Mouse (Mus musculus): Measurements from ENCODE around the gene Otop2. TPM values are rescaled to one million over a fixed set of nuclear protein-coding genes. Genes with fewer than 3 reads are reported as not detected.
A peak's percentile ranks its signal among the peaks of the same experiment; 100 is the strongest.

Gene Otop2
- polyA plus RNA-seq, 1 experiment from 2014 or later: not detected

DNA sequence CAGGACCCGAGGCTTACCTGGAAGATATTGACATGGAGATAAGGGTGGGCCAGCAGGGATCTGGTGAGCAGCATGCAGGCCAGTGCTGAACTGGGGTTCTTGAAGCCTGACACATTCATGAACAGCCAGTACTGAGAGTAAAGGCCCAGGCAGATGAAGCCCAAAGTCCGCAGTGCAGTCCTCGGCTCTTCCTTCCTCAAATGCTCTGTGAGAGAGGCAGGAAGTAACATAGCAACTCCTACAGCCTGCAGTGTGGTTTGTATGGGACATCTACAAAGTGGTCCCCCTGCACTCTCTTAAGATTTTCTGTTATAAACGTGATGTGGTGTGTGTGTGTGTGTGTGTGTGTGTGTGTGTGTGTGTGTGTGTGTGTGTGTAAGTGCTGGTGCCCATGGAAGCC lies 21.7 kb upstream of the Otop2 start:
- Histone ChIP-seq H3K4me3 (ENCODE audit: low read depth, low read length) (no peak overlapping the region), H3K27me3 (ENCODE audit: insufficient read depth, low read length) (no peaks in the 10 kb centered on the region), H3K27ac (ENCODE audit: low read depth) (peak overlapping the region; percentile 72), H3K9ac (replicated peaks) (no peak overlapping the region), H3K36me3 (replicated peaks; ENCODE audit: insufficient read depth, low read length) (0 out of 2 replicates have a peak, but pooled peaks cover 6% of the 10 kb centered on the region), H3K9me3 (ENCODE audit: low read length) (no peaks in the 10 kb centered on the region), H3K4me1 (ENCODE audit: insufficient read depth) (peaks cover 5% of the 10 kb centered on the region; the same call in 1 of the 2 replicates), H3K4me2 (ENCODE audit: low read depth, low read length) (0 out of 2 replicates have a peak overlapping the region, but pooled peaks have one; percentile 26)
- ATAC-seq (no peak), DNase-seq (peak; percentile 13)
- TF ChIP-seq EP300 (IDR thresholded peaks at IDR 0.05; ENCODE audit: low read depth) (no peak), CTCF (IDR thresholded peaks at IDR 0.05; ENCODE audit: low read depth) (no peak)
- 18% methylated on average over 4 of the region's 4 CpGs for WGBS (ENCODE audit: insufficient replicate concordance)

DNA sequence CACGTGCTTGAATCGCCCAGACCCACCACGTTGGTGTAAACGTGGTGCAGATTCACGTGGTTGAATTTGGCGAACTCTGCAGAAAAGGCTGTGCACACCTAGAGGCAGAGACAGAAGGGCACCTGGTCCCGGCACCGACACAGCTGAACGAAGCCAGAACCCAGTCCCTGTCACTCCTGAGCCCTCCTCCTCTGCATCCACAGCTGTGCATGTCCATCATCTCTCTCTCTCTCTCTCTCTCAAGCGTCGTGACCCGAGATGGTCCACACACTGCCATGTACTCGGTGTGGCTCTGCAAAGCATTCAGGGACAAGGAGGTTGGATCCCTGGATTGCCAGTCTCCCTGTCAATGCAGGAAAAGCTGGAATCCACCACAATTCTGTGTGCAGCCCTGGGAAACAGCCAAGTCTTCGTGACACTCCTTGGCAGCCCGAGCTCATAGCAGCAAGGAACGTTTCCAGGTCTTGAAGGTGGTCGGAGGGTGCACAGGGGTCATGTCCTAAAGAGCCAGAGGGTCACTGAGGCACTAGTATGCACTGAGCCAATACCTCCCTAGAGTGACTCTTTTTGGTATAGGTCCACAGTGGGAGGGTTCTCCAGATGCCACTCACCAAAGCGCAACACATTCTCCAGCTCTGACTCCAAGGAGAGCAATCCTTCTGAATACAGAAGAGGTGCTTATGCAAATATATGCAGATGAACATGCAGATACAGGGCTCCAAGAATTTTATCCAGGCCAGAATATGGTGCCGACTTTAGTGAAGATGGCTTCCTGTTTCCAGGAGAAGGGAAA lies 20.6 kb upstream of the Otop2 start:
- H3K4me1 ChIP-seq (ENCODE audit: insufficient read depth): peaks cover 5% of the 10 kb centered on the region; the same call in 1 of the 2 replicates
- H3K9ac ChIP-seq (replicated peaks): no peak overlapping the region
- H3K36me3 ChIP-seq (replicated peaks; ENCODE audit: insufficient read depth, low read length): 0 out of 2 replicates have a peak, but pooled peaks cover 6% of the 10 kb centered on the region
- no peaks in the 10 kb centered on the region for H3K27me3 ChIP-seq (ENCODE audit: insufficient read depth, low read length)
- 76% methylated on average over 19 of the region's 19 CpGs for WGBS (ENCODE audit: insufficient replicate concordance)
- ATAC-seq (no peak), DNase-seq (no peak)
- TF ChIP-seq CTCF (IDR thresholded peaks at IDR 0.05; ENCODE audit: low read depth): no peak
- no peak for TF ChIP-seq EP300 (IDR thresholded peaks at IDR 0.05; ENCODE audit: low read depth)
- no peaks in the 10 kb centered on the region for H3K9me3 ChIP-seq (ENCODE audit: low read length)
- H3K27ac ChIP-seq (ENCODE audit: low read depth): no peak overlapping the region
- no peak overlapping the region for H3K4me3 ChIP-seq (ENCODE audit: low read depth, low read length)
- H3K4me2 ChIP-seq (ENCODE audit: low read depth, low read length): no peak overlapping the region

DNA sequence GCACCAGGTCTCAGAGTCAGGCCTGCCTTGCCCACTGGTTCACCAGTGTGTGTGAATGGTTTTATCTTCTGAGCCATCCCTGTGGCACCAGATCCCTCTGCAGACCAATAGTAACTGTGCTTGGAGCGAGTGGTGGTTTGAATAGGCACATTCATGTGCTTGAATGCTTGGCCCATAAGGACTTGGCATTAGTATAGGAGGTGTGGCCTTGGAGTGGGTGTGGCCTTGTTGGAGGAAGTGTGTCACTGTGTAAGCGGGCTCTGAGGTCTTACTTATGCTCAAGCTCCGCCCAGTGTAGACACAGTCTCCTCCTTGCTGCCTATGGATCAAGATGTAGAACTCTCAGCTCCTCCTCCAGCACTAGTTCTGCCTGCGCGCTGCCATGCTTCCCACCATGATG lies 19.6 kb upstream of the Otop2 start:
- DNase-seq (no peak), ATAC-seq (no peak)
- H3K9ac ChIP-seq (replicated peaks): no peak overlapping the region
- no peak overlapping the region for H3K4me3 ChIP-seq (ENCODE audit: low read depth, low read length)
- 0 out of 2 replicates have a peak, but pooled peaks cover 6% of the 10 kb centered on the region for H3K36me3 ChIP-seq (replicated peaks; ENCODE audit: insufficient read depth, low read length)
- TF ChIP-seq EP300 (IDR thresholded peaks at IDR 0.05; ENCODE audit: low read depth): no peak
- TF ChIP-seq CTCF (IDR thresholded peaks at IDR 0.05; ENCODE audit: low read depth): no peak
- no peaks in the 10 kb centered on the region for H3K27me3 ChIP-seq (ENCODE audit: insufficient read depth, low read length)
- H3K9me3 ChIP-seq (ENCODE audit: low read length): no peaks in the 10 kb centered on the region
- H3K4me2 ChIP-seq (ENCODE audit: low read depth, low read length): no peak overlapping the region
- no peak overlapping the region for H3K27ac ChIP-seq (ENCODE audit: low read depth)
- peaks cover 15% of the 10 kb centered on the region for H3K4me1 ChIP-seq (ENCODE audit: insufficient read depth)
- WGBS (ENCODE audit: insufficient replicate concordance): 82% methylated on average over 5 of the region's 5 CpGs

DNA sequence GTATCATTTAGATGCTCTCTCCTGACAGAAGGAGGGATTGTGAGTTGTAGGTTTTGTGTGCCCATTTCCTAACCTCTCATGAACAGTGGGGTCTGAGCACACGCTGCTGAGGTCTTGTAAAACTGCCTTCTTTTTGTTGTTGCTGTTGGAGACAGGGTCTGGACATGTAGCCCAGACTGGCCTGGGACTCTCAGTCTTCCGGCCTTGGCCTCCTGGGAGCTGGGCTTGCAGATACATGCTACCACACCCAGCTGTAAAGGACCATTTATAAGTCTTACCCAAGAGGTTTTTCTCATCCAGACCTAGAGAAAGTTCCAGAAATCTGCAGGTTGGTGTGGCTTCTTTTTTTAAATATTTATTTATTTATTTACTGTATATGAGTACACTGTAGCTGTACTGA lies 18.7 kb upstream of the Otop2 start:
- no peak for ATAC-seq
- 78% methylated on average over 2 of the region's 2 CpGs for WGBS (ENCODE audit: insufficient replicate concordance)
- Histone ChIP-seq H3K9me3 (ENCODE audit: low read length) (no peaks in the 10 kb centered on the region), H3K4me1 (ENCODE audit: insufficient read depth) (peaks cover 16% of the 10 kb centered on the region), H3K36me3 (replicated peaks; ENCODE audit: insufficient read depth, low read length) (0 out of 2 replicates have a peak, but pooled peaks cover 6% of the 10 kb centered on the region), H3K27ac (ENCODE audit: low read depth) (no peak overlapping the region), H3K4me3 (ENCODE audit: low read depth, low read length) (no peak overlapping the region), H3K9ac (replicated peaks) (no peak overlapping the region), H3K4me2 (ENCODE audit: low read depth, low read length) (no peak overlapping the region), H3K27me3 (ENCODE audit: insufficient read depth, low read length) (no peaks in the 10 kb centered on the region)
- DNase-seq: no peak
- TF ChIP-seq EP300 (IDR thresholded peaks at IDR 0.05; ENCODE audit: low read depth) (no peak), CTCF (IDR thresholded peaks at IDR 0.05; ENCODE audit: low read depth) (no peak)

DNA sequence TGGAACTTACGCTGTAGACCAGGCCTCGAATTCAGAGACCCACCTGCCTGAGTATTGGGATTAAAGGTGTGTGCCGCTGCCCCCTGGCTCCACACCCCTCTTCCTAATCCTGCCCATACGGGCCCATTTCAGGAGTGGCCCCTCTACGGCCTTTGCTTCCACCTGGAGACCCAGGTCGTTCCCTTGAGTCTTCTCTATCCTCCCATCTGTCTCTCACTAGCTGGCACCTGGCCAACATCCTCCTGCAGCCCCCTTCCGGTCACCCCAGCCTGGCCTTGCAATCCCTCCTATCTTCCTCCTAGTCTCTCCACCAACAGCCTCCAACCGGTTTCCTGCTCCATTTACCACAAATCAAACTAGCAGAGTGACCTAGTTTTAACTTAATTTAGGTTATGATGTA lies 17.1 kb upstream of the Otop2 start:
- H3K4me2 ChIP-seq (ENCODE audit: low read depth, low read length): no peak overlapping the region
- no peaks in the 10 kb centered on the region for H3K27me3 ChIP-seq (ENCODE audit: insufficient read depth, low read length)
- WGBS (ENCODE audit: insufficient replicate concordance): 59% methylated on average over 8 of the region's 8 CpGs
- no peak overlapping the region for H3K4me3 ChIP-seq (ENCODE audit: low read depth, low read length)
- TF ChIP-seq EP300 (IDR thresholded peaks at IDR 0.05; ENCODE audit: low read depth) (no peak), CTCF (IDR thresholded peaks at IDR 0.05; ENCODE audit: low read depth) (no peak)
- no peaks in the 10 kb centered on the region for H3K9me3 ChIP-seq (ENCODE audit: low read length)
- H3K4me1 ChIP-seq (ENCODE audit: insufficient read depth): peaks cover 18% of the 10 kb centered on the region
- ATAC-seq (no peak), DNase-seq (no peak)
- H3K27ac ChIP-seq (ENCODE audit: low read depth): peak overlapping the region; percentile 96
- H3K9ac ChIP-seq (replicated peaks): no peak overlapping the region
- 0 out of 2 replicates have a peak, but pooled peaks cover 3% of the 10 kb centered on the region for H3K36me3 ChIP-seq (replicated peaks; ENCODE audit: insufficient read depth, low read length)

DNA sequence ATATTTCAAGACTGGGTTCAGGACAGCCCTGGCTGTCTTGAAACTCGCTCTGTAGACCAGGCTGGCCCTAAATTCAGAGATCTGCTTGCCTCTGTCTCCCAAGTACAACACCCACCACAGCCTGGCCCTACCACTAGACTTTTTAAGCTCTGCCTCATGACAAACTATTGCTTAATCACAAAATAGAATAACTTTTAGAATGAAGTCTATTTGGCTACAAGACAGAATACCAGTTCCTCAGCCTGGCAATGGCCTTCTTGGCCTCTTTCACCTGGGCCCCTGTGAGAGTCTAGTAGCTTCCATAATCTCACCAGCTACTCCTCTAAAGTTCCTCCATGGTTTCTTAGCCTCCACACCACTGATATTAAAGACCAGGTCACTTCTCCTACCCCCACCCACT lies 16.6 kb upstream of the Otop2 start:
- Histone ChIP-seq H3K4me1 (ENCODE audit: insufficient read depth) (peaks cover 18% of the 10 kb centered on the region), H3K27ac (ENCODE audit: low read depth) (peak overlapping the region; percentile 96), H3K9ac (replicated peaks) (no peak overlapping the region), H3K9me3 (ENCODE audit: low read length) (no peaks in the 10 kb centered on the region), H3K36me3 (replicated peaks; ENCODE audit: insufficient read depth, low read length) (no peaks in the 10 kb centered on the region), H3K4me2 (ENCODE audit: low read depth, low read length) (no peak overlapping the region), H3K4me3 (ENCODE audit: low read depth, low read length) (no peak overlapping the region), H3K27me3 (ENCODE audit: insufficient read depth, low read length) (no peaks in the 10 kb centered on the region)
- ATAC-seq (no peak), DNase-seq (no peak)
- TF ChIP-seq EP300 (IDR thresholded peaks at IDR 0.05; ENCODE audit: low read depth): no peak
- 76% methylated on average over 1 of the region's 1 CpGs for WGBS (ENCODE audit: insufficient replicate concordance)
